Mouse (Mus musculus): ENCODE measurements around the gene Abcf2.
"Not testable (repeated sequence)": the region's sequence is repeated elsewhere in the genome, so short reads cannot be mapped to it uniquely, and the experiment has no call there.

Gene Abcf2

GRCm38 (mm10) chr5:24586106-24586505, 8.8 kb upstream of the Abcf2 start:
- no peak for DNase-seq (ENCODE audit: low spot score)

GRCm38 (mm10) chr5:24578109-24578963, 1.1 kb upstream of the Abcf2 start:
- DNase-seq (ENCODE audit: low spot score): no peak

GRCm38 (mm10) chr5:24576801-24577182, 475 bp downstream of the Abcf2 start:
- no peak for DNase-seq (ENCODE audit: low spot score)

GRCm38 (mm10) chr5:24575948-24576347, 1.3 kb downstream of the Abcf2 start:
- DNase-seq (ENCODE audit: low spot score): no peak

- DNase-seq (ENCODE audit: low spot score): no peak
These were observed 20.6 kb downstream of the Abcf2 start, which contains the start of gene 4931409K22Rik for GRCm38 (mm10) chr5:24556709-24557108. Gene 4931409K22Rik (minus strand): TSS chr5:24556809.

- not testable (repeated sequence) for DNase-seq (ENCODE audit: low spot score)
These were observed 21.9 kb downstream of the Abcf2 start for GRCm38 (mm10) chr5:24555335-24555734.

- peak; percentile 33 for DNase-seq (ENCODE audit: low spot score)
These were observed 23.5 kb downstream of the Abcf2 start for GRCm38 (mm10) chr5:24553621-24554244.

GRCm38 (mm10) chr5:24551317-24551688, 26.0 kb downstream of the Abcf2 start:
- no peak for DNase-seq (ENCODE audit: low spot score)

GRCm38 (mm10) chr5:24550598-24551316, 26.5 kb downstream of the Abcf2 start:
- peak; percentile 26 for DNase-seq (ENCODE audit: low spot score)

GRCm38 (mm10) chr5:24542643-24543042, 34.6 kb downstream of the Abcf2 start:
- DNase-seq (ENCODE audit: low spot score): no peak

- no peak for DNase-seq (ENCODE audit: low spot score)
These were observed 36.1 kb downstream of the Abcf2 start for GRCm38 (mm10) chr5:24541144-24541569.

GRCm38 (mm10) chr5:24540387-24541143, 36.7 kb downstream of the Abcf2 start, which contains the start of gene Asb10:
Gene Asb10 (minus strand): TSS chr5:24540978.
- no peak for DNase-seq (ENCODE audit: low spot score)

GRCm38 (mm10) chr5:24539571-24540296, 37.5 kb downstream of the Abcf2 start:
- no peak for DNase-seq (ENCODE audit: low spot score)

- no peak for DNase-seq (ENCODE audit: low spot score)
These were observed 39.6 kb downstream of the Abcf2 start for GRCm38 (mm10) chr5:24537618-24538017.

- peak; percentile 47 for DNase-seq (ENCODE audit: low spot score)
These were observed 40.8 kb downstream of the Abcf2 start for GRCm38 (mm10) chr5:24536511-24536910.

GRCm38 (mm10) chr5:24535731-24536130, 41.5 kb downstream of the Abcf2 start:
- DNase-seq (ENCODE audit: low spot score): no peak

GRCm38 (mm10) chr5:24534292-24534691, 43.0 kb downstream of the Abcf2 start:
- no peak for DNase-seq (ENCODE audit: low spot score)

- no peak for DNase-seq (ENCODE audit: low spot score)
These were observed 43.9 kb downstream of the Abcf2 start for GRCm38 (mm10) chr5:24533391-24533790.

- DNase-seq (ENCODE audit: low spot score): peak; percentile 75
These were observed 47.1 kb downstream of the Abcf2 start for GRCm38 (mm10) chr5:24530042-24530689.

- DNase-seq (ENCODE audit: low spot score): no peak
These were observed 49.5 kb downstream of the Abcf2 start for GRCm38 (mm10) chr5:24527780-24528179.

GRCm38 (mm10) chr5:24526889-24527230, 50.4 kb downstream of the Abcf2 start, which contains the start of gene Gbx1:
Gene Gbx1 (minus strand): TSS chr5:24527202.
- no peak for DNase-seq (ENCODE audit: low spot score)

Data from ovary, adult 18-20 months (tissue).